Mouse (Mus musculus) left cerebral cortex, postnatal 10 days (tissue): ENCODE data around the gene Tcp11l2. TPM values are rescaled to one million over a fixed set of nuclear protein-coding genes. Genes with fewer than 3 reads are reported as not detected.

Experiments used
- DNase-seq, 2 experiments: peaks; one replicate each; pipeline ENCODE4 v3.0.0; 2021 to 2022; ENCODE audit warnings: low spot score in 2 of 2, mixed read lengths in 1 of 2; ENCODE audit errors: extremely low spot score in 1 of 2
- intact Hi-C: fragments of 180-260 bp; cut with DNase I; formaldehyde crosslinking; loops from one replicate; pipeline ENCODE4 v1.15.1; 2025
- total RNA-seq, 2 experiments: library from RNA; stranded (reverse); gene quantifications; 2 replicates each; pipeline ENCODE4 v1.2.3; 2021

The Tcp11l2 gene
- total RNA-seq, 2 experiments from 2014 or later, result 17.7 to 17.9 TPM

DNA sequence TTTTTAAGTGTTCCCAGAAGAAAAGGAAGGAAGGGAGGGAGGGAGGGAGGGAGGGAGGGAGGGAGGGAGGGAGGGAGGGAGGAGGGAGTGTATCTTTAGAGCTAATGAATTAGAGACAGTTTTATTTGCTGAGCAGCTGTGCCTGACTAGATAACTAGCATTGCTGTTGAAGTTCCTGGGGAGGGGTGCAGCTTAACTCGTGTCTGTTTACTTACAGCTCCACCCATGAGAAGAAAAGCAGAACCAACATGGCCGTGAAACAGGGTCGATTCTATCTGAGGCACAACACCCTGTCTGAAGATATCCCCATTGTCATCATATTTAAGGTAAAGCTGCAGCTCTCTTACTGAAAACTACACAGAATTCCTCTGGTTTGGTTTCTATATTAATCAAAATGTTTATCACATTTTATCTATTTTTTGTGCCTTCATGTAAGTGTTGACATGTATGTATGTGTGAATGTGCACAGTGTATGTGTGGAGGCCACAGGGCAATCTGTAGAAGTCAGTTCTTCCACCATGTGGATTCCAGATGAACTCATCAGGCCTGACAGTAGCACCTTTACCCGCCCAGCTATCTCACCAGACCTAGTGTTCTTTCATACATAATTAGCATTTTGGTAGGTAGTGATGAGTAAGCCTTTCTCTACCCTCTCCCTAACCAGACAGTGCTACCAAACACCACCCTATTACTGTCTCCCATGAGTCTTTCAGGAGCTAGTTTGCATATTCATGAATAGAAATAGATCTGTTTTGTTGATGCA, 63.3 kb downstream of the Tcp11l2 start:
- no peak for DNase-seq
- intact Hi-C loops, result loop anchor here (1.0 kb wide), 1 partner anchor 408 kb away; no protein-coding TSS in a partner anchor

DNA sequence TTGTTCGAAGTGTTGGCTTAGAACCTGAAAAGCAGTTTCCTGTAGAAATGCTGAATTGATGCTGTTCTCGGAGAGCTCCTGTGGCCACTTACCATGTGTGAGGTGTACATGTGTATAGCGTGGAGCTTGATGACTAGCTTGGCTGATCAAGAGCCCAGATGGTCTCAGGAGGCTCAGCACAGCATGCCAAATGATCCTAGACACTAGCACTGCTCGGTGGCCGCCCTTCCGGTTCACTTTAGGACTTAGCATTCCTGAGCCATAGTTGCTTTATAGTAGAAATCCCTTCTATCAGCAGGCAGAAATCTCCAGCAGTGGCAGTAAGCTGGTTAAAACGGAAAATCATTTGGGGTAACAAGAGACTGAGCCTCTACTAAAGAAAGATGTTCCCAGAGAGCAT, 64.4 kb downstream of the Tcp11l2 start:
- intact Hi-C loops, result no loop called here
- DNase-seq, result no peak

DNA sequence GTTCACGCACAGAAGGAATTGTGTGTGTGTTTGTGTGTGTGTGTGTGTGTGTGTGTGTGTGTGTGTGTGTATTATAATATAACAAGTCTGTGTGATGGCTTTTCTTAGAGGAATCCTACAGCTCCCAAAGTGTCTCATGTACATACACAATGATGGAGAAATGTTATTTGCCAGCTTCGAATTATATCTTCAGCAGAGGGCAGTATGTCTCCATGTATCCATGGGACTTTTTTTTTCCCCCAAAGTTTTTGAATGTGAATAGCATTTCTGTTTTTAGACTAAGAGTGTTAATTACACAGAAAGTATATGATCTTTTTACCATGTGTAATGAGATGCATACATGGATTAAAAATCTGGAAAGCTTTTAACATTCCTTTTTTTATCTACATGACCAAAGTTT, 65.2 kb downstream of the Tcp11l2 start:
- no peak for DNase-seq
- intact Hi-C loops, result no loop called here

DNA sequence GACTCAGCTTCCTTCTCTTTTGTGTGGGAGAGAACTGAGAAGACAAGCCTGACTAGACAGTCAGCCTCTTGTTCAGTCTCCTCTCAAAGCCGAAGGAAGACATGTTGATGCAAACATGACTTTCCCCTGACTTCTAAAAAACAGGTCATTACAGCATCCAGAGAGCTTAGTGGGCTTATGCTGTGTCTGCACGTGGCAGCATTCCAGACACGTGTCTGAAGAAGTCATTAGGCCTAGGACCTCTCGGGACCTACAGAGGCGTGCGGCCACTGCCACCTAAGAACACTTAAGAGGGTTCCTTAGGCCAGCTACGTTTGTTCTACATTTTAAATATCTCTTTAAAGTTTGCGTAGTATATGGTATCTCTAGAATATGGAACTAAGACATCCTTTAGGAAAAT, 69.5 kb downstream of the Tcp11l2 start:
- intact Hi-C loops, result no loop called here

DNA sequence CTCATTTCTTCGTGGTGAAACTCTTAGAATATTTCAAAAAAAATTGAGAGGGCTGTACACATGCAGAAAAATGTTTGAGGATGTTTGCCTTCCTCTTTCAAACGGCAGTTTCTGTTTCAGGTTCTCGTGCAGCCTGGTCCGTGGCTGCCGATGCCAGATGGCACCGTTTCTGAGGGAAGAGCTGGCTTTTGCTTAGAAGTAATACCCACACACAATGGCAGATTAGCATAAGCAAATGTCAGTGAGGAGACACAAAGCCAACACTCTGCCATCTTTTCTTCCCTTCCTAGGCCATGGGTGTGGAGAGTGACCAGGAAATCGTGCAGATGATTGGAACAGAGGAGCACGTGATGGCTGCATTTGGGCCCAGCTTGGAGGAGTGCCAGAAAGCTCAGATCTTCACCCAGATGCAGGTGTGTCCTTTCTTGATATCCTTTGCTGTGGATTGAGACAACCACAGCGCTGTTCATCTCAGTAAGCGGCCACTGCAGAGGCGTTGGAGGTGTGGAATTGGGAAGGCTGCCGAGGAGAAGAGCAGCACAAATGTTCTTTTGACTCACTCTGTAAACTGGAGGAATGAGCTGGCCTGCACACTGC, 70.2 kb downstream of the Tcp11l2 start:
- peak; percentile 45 to 47 for DNase-seq
- intact Hi-C loops, result no loop called here

More for the DNA sequence above, 69.5 kb downstream of the Tcp11l2 start:
- DNase-seq, result no peak

DNA sequence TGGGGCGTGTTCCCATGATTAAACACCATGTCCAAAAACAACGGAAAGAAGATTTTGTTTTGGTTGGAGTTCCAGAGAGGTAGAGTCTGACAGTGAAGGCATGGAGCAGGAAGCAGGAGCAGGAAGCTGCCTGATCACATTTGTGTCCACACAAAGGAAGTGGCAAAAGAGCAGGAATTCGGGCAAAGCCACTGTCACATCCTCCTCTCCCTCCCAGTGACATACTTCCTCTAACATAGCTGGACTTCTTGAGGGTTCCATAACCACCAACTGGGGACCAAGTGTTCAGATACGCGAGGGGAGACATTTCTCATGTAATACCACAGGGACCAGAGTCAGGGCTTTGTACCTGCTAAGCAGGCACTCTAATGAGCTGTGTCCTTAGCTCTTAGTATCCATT, 70.8 kb downstream of the Tcp11l2 start:
- no peak for DNase-seq
- intact Hi-C loops, result no loop called here

DNA sequence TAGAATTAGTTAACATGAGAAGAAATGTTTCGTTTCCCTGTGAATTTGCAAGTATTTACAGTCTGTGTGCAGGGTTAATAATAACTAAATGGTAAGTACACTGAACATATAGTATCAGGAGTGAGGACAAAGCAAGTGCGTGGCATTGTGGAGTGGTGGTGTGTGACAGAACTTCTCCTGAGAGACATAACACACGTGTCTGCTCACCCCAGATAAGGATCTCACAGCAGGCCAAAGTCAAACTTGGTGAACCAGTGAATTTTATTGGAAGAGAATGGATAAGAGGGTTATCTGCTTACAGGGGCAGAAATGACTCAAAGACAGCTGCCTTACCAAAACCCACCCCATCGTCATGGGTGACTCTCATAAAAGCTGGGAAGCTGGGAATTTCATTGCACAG, 72.5 kb downstream of the Tcp11l2 start:
- DNase-seq, result no peak
- intact Hi-C loops, result no loop called here

DNA sequence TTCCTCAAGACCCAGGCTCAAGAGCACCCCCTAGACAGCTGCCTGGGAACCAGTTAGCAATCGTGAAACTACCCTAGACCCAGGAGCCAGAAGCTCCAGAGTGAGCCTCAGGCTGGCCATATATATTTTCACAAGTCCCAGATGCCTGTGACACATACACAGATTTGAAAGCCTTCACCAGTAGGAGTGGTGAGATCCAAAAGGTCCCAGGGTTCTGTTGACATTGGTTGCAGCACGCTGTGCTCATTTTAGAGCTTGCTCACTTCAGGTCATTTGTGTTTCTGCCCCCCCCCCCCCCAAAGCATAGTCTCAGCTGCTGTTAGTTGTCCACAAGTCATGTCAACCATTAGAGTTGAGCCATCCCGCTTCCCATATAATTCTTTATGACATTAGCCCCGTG, 77.6 kb downstream of the Tcp11l2 start:
- DNase-seq, result no peak
- intact Hi-C loops, result loop anchor here (10.0 kb wide), 1 partner anchor 101 kb away; the partner anchor contains the start of gene Rfx4

DNA sequence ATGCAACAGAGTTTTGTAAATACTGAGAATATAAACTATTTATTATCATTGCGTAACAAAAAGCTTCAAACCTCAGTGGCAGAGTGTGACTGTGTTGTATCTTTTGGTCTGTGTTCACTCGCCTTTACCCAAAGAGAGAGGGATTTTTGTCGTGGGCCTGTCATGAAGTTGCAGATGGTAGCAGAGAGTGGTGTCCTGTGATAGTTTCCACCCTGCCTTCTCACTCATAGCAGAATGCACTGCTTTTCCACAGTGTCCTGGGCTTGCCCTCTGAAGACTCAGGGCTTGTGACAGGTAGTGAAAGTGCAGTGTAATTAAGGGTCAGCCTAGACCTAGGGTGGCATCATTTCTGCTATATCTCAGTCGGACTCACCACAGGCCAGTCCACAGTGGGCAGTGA, 78.3 kb downstream of the Tcp11l2 start:
- intact Hi-C loops, result loop anchor here (10.0 kb wide), 1 partner anchor 100 kb away; the partner anchor contains the start of gene Rfx4
- DNase-seq, result no peak

DNA sequence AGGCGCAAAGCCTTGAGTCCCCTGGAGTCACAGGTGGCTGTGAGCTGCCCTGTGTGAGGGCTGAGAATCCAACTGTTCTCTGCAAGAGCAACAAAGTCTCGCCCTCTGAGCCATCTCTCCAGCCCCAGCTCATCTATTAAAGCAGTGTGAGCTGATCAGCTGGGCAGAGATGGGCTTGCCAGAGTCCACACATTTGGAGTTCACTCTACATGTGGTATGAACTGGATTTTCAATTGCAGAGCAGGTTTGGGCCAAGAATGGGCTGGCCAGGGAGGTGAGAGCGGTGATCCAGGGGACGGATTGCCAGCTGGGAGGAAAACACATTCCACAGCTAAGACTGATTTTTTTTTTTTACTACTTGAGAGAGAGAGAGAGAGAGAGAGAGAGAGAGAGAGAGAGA, 80.2 kb downstream of the Tcp11l2 start:
- intact Hi-C loops, result loop anchor here (10.0 kb wide), 1 partner anchor 98 kb away; the partner anchor contains the start of gene Rfx4
- peak in 1 of 2 experiments; percentile 59 for DNase-seq

DNA sequence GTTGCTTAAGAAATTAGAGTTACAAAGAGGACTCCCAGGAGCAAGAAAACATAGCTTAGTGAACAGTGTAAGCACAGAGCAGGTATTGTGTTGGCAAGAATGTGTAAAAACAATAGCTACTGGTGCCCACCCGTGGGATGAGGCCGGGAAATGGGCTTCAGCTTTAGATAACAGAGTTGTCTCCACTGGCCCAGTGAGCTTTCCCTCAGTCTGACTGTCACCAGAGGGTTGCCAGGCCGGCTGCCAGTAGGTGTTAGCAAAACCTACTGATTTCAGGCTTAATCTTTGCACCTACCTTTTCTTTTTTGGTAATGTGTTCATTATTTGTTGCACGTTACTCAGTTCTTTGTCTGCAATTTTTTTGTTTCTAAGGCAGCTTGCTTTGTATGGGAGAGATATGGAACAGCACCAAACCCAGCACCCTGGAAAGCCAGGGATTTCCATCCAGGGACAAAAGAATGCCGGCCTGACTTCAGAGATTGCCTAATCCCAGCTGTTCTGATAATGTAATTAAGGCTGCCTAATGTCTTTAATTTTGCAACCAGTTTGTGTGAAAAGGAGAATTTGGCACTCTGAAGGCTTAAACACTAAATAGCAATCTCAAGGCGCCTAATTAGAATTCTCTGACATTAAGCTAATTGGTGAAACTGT, 81.1 kb downstream of the Tcp11l2 start:
- no peak for DNase-seq
- intact Hi-C loops, result loop anchor here (10.0 kb wide), 1 partner anchor 97 kb away; the partner anchor contains the start of gene Rfx4

DNA sequence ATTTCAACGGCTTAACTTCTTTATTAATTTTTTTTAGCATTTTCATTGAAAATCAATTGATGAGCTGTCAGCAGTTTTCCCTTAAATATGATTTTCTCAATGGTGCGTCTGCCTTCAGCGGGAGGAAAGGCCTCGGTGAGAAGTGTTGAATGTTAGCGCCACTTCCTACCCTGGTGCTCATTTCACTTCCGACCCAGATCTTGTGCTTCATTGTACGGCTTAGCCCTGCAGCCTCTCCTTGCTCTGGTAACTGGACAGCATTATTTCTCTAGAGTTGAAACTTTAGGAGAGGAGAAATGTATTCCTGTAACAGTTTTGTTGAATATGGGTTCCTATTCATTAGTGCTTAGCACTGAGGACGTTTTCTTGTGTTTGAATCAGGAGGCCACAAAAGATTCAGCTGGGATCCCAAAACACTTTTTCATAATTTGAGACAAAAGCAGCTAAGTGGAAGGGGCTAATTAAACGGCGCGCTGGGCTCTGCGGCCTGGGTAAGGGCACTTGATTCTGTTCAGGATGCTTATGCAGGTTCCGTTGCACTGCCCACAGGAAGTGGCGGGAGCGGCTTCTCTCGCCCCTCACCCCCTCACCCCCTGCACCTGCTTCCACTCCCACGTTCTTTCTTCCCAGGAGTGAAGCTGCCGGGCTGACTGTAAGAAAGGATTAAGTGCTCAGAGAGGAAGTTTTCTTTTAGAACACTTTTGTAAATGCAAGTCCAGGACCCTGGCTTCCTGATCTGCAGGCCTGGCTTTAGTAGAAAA, 81.8 kb downstream of the Tcp11l2 start:
- DNase-seq, result no peak
- intact Hi-C loops, result loop anchor here (10.0 kb wide), 1 partner anchor 97 kb away; the partner anchor contains the start of gene Rfx4

DNA sequence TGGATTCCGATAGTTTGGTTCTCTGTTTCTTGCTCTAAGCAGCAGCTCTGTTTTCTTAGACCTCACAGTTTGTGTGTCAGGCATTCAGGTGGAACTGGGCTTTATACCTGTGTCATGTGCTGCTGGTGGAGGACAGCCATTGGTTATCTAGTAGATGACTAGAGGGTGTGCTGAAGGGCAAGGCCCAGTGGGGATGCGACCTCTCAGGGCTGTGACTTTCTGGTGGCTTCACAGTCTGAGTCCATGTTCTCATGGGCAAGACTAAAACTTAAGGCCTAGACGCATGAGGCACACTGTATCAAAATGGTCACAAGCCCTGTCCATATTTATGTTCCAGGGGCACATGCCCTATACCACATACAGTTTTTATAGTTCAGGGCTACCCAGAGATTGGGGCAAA, 82.9 kb downstream of the Tcp11l2 start:
- intact Hi-C loops, result loop anchor here (10.0 kb wide), 1 partner anchor 96 kb away; the partner anchor contains the start of gene Rfx4
- DNase-seq, result no peak

DNA sequence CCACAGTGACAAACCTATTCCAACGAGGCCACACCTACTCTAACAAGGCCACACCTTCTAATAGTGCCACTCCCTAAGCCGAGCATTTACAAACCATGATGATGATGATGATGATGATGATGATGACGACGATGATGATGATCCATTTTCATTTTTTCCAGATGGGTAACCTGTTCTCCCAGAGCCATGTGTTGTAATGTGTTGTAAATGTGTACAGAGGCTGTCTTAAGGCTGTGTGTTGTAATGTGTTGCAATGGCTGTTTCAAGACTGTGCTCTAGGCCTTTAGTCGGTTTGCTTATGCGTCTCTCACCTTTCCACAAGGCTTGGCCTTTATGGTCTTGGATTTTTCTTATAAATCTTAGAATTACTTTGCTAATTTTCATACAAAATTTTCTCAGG, 85.7 kb downstream of the Tcp11l2 start:
- intact Hi-C loops, result no loop called here
- no peak for DNase-seq

Other genes starting within 250 kb of the Tcp11l2 start
- gene Nuak1, start 136.0 kb upstream of the Tcp11l2 start, total RNA-seq, result 10 to 100 TPM; 47.7 to 55.0 TPM
- gene Ckap4, start 42.6 kb upstream of the Tcp11l2 start, total RNA-seq, result 10 to 100 TPM; 40.1 to 42.1 TPM
- 10 to 100 TPM; 16.1 to 16.5 TPM for gene Polr3b, start 45.7 kb downstream of the Tcp11l2 start, total RNA-seq
- 10 to 100 TPM in 1 of 2 experiments, 1 to 10 TPM in 1; 7.8 to 10.2 TPM for gene Rfx4, start 179.4 kb downstream of the Tcp11l2 start, total RNA-seq